ENCODE assay signal across 10 mouse cellular contexts in the genomic region with DNA sequence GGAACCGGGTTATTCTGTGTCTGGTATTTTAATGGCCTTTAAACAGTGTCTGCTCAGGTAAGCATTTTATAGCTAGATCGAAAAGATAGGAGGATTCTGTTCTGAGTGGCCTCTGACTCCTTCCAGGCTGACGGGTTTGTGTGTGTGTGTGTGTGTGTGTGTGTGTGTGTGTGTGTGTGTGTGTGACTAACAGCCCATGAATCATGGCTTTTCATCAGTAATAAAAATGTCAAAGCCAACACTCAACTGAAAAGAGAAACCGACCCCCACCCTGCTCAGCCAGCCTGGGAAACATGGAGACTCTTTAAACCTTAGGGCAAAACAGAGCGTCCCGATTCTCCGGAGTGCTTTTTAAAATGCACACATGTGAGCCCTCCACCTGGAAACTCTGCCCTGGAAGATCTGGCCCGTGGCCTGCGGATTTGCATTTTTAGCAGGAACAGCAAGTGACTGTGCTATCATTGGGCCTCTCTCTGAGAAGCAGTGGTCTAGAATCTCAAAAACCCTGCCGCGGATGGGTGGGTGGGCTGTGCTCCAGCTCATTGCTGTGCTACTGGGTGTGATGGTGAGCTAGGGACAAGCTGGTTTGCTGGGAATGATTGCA. TPM values are rescaled to one million over a fixed set of nuclear protein-coding genes. Genes with fewer than 3 reads are reported as not detected.
DNase-seq lines count a peak whose midpoint lies in the region; ATAC-seq and TF ChIP-seq lines count a peak whose summit lies in the region.
"Had no signal": no experiment of that assay in that cellular context is flagged by ENCODE, and none has a peak within 500 bp of the region (broad histone marks: within the 10 kb centered on the region; RNA-seq: fewer than 3 reads in every experiment).

No protein-coding gene starts in this region.

- H3K9ac ChIP-seq in forebrain, postnatal 0 days: no peak overlapping the region
- H3K9ac ChIP-seq in limb, embryonic 14.5 days (ENCODE audit: low read depth, low read length, severe bottlenecking): 0 out of 2 replicates have a peak overlapping the region, but pooled peaks have one; percentile 7
- H3K9ac ChIP-seq: liver, embryonic 13.5 days had no signal

- DNase-seq in forebrain, embryonic 10.5 days (ENCODE audit: extremely low spot score, low spot score): no peak
- no peak for DNase-seq in forebrain, postnatal 0 days
- DNase-seq in urinary bladder, postnatal 14 days (ENCODE audit: low spot score): peak; percentile 69
- no peak for DNase-seq in urinary bladder, adult 2 months (ENCODE audit: low spot score)
- peak; percentile 56 for DNase-seq in limb, embryonic 14.5 days (ENCODE audit: low spot score)
- peak; percentile 78 for DNase-seq in yolk sac, embryonic 10.5 days (ENCODE audit: low spot score)
- no peak for DNase-seq in left cerebral cortex, postnatal 4 days
- no peak for DNase-seq in spleen, postnatal 4 days (ENCODE audit: low spot score in 2 of 2)
- DNase-seq: liver, embryonic 13.5 days had no signal

- peaks cover 14% of the 10 kb centered on the region for H3K27me3 ChIP-seq in forebrain, embryonic 10.5 days (ENCODE audit: poor library complexity, severe bottlenecking)
- H3K27me3 ChIP-seq in forebrain, postnatal 0 days (ENCODE audit: insufficient read depth, low read length): no peaks in the 10 kb centered on the region
- H3K27me3 ChIP-seq in limb, embryonic 14.5 days (ENCODE audit: control insufficient read depth, insufficient read depth, low read length): no peaks in the 10 kb centered on the region

- no peaks in the 10 kb centered on the region for H3K9me3 ChIP-seq in forebrain, embryonic 10.5 days
- no peaks in the 10 kb centered on the region for H3K9me3 ChIP-seq in forebrain, postnatal 0 days (ENCODE audit: low read length)
- no peaks in the 10 kb centered on the region for H3K9me3 ChIP-seq in limb, embryonic 14.5 days (ENCODE audit: control insufficient read depth, low read length)
- H3K9me3 ChIP-seq: liver, embryonic 13.5 days had no signal

- TF ChIP-seq POLR2A in limb, embryonic 14.5 days (IDR thresholded peaks at IDR 0.05; ENCODE audit: borderline replicate concordance, extremely low read depth, insufficient read depth, insufficient read length): no peak

- H3K27ac ChIP-seq in forebrain, embryonic 10.5 days: peak overlapping the region; percentile 60; the same call in 1 of the 2 replicates
- no peak overlapping the region for H3K27ac ChIP-seq in forebrain, postnatal 0 days (ENCODE audit: low read depth, low read length)
- peak overlapping the region; percentile 55; the same call in 1 of the 2 replicates for H3K27ac ChIP-seq in limb, embryonic 14.5 days (replicated peaks; ENCODE audit: low read depth, low read length)
- H3K27ac ChIP-seq: liver, embryonic 13.5 days had no signal

- no peaks in the 10 kb centered on the region for H3K36me3 ChIP-seq in forebrain, embryonic 10.5 days (replicated peaks)
- H3K36me3 ChIP-seq in forebrain, postnatal 0 days (ENCODE audit: insufficient read depth): no peaks in the 10 kb centered on the region
- H3K36me3 ChIP-seq in limb, embryonic 14.5 days (ENCODE audit: control insufficient read depth, insufficient read depth, low read length): no peaks in the 10 kb centered on the region
- H3K36me3 ChIP-seq: liver, embryonic 13.5 days had no signal

- WGBS in forebrain, embryonic 10.5 days: 55% methylated on average over 11 of the region's 11 CpGs
- WGBS in forebrain, postnatal 0 days: 31% methylated on average over 11 of the region's 11 CpGs
- WGBS in limb, embryonic 14.5 days: 2% methylated on average over 11 of the region's 11 CpGs

- TF ChIP-seq CTCF in forebrain, postnatal 0 days (IDR thresholded peaks at IDR 0.05; ENCODE audit: low read depth): no peak

- no peak overlapping the region for H3K4me2 ChIP-seq in forebrain, postnatal 0 days (ENCODE audit: low read depth)
- H3K4me2 ChIP-seq in limb, embryonic 14.5 days (replicated peaks; ENCODE audit: low read depth, low read length, severe bottlenecking): peak overlapping the region; percentile 13; the same call in 1 of the 2 replicates
- H3K4me2 ChIP-seq: liver, embryonic 13.5 days had no signal

- no peak for ATAC-seq in forebrain, postnatal 0 days
- peak; percentile 35; the same call in 1 of the 2 replicates for ATAC-seq in limb, embryonic 14.5 days (ENCODE audit: low FRiP score, low read depth)

- no peak overlapping the region for H3K4me3 ChIP-seq in forebrain, embryonic 10.5 days
- H3K4me3 ChIP-seq in forebrain, postnatal 0 days (ENCODE audit: low read depth, low read length): no peak overlapping the region
- H3K4me3 ChIP-seq in limb, embryonic 14.5 days (replicated peaks; ENCODE audit: low read length): no peak overlapping the region
- H3K4me3 ChIP-seq: liver, embryonic 13.5 days had no signal

- peaks cover 34% of the 10 kb centered on the region for H3K4me1 ChIP-seq in forebrain, embryonic 10.5 days
- H3K4me1 ChIP-seq in forebrain, postnatal 0 days (ENCODE audit: insufficient read depth): no peaks in the 10 kb centered on the region
- H3K4me1 ChIP-seq in limb, embryonic 14.5 days (ENCODE audit: control insufficient read depth, insufficient read depth, low read length): peaks cover 24% of the 10 kb centered on the region

- intact Hi-C loops in left cerebral cortex, postnatal 4 days (cut with DNase I): no loop called here

RNA-seq across cellular contexts. Expression of a gene that starts 20.4 kb away (rescaled TPM):
- polyA plus RNA-seq in forebrain, embryonic 10.5 days (2016; fragmentation: Nextera tagmentation; extraction: Ambion mirVana): 124 and 126 TPM in 2 replicates
- 135 and 164 TPM in 2 replicates for total RNA-seq in forebrain, postnatal 0 days (2014; rRNA removed)
- polyA plus RNA-seq in forebrain, postnatal 0 days (2015; fragmentation: Nextera tagmentation; extraction: Ambion mirVana): 140 and 156 TPM in 2 replicates
- polyA plus RNA-seq in urinary bladder, adult 2 months (2012; rRNA removed): 106 and 124 TPM in 2 replicates
- polyA plus RNA-seq in limb, embryonic 14.5 days (2012; rRNA removed): 126 and 142 TPM in 2 replicates
- 112 and 115 TPM in 2 replicates for polyA plus RNA-seq in limb, embryonic 14.5 days (2014; fragmentation: Nextera tagmentation; extraction: Ambion mirVana)
- total RNA-seq in left cerebral cortex, postnatal 4 days (2021): 10 to 100 TPM; 87.9 to 96.9 TPM

RNA-seq across cellular contexts. Expression of a gene that starts 21.9 kb away (rescaled TPM):
- polyA plus RNA-seq in forebrain, embryonic 10.5 days (2016; fragmentation: Nextera tagmentation; extraction: Ambion mirVana): 2.6 and 4.3 TPM in 2 replicates
- 1.0 and 1.4 TPM in 2 replicates for total RNA-seq in forebrain, postnatal 0 days (2014; rRNA removed)
- 1.2 TPM in 2 replicates for polyA plus RNA-seq in forebrain, postnatal 0 days (2015; fragmentation: Nextera tagmentation; extraction: Ambion mirVana)
- polyA plus RNA-seq in urinary bladder, adult 2 months (2012; rRNA removed): 1,825 and 2,682 TPM in 2 replicates
- 50.7 and 53.7 TPM in 2 replicates for polyA plus RNA-seq in limb, embryonic 14.5 days (2012; rRNA removed)
- 59.0 and 78.6 TPM in 2 replicates for polyA plus RNA-seq in limb, embryonic 14.5 days (2014; fragmentation: Nextera tagmentation; extraction: Ambion mirVana)
- 1 to 10 TPM; 1.6 to 2.5 TPM for total RNA-seq in left cerebral cortex, postnatal 4 days (2021)

RNA-seq across cellular contexts. Expression of a gene that starts 36.9 kb away (rescaled TPM):
- 23.2 and 29.3 TPM in 2 replicates for polyA plus RNA-seq in forebrain, embryonic 10.5 days (2016; fragmentation: Nextera tagmentation; extraction: Ambion mirVana)
- total RNA-seq in forebrain, postnatal 0 days (2014; rRNA removed): 44.4 and 56.3 TPM in 2 replicates
- 17.8 and 20.6 TPM in 2 replicates for polyA plus RNA-seq in forebrain, postnatal 0 days (2015; fragmentation: Nextera tagmentation; extraction: Ambion mirVana)
- polyA plus RNA-seq in urinary bladder, adult 2 months (2012; rRNA removed): 91.1 and 102 TPM in 2 replicates
- 77.9 and 114 TPM in 2 replicates for polyA plus RNA-seq in limb, embryonic 14.5 days (2012; rRNA removed)
- 15.3 and 21.8 TPM in 2 replicates for polyA plus RNA-seq in limb, embryonic 14.5 days (2014; fragmentation: Nextera tagmentation; extraction: Ambion mirVana)
- 100 to 1,000 TPM; 131 to 143 TPM for total RNA-seq in left cerebral cortex, postnatal 4 days (2021)

RNA-seq across cellular contexts. Expression of a gene that starts 60.0 kb away (rescaled TPM):
- 2.6 and 3.4 TPM in 2 replicates for polyA plus RNA-seq in forebrain, embryonic 10.5 days (2016; fragmentation: Nextera tagmentation; extraction: Ambion mirVana)
- 136 and 170 TPM in 2 replicates for total RNA-seq in forebrain, postnatal 0 days (2014; rRNA removed)
- 123 and 186 TPM in 2 replicates for polyA plus RNA-seq in forebrain, postnatal 0 days (2015; fragmentation: Nextera tagmentation; extraction: Ambion mirVana)
- 0.31 and 0.52 TPM in 2 replicates for polyA plus RNA-seq in urinary bladder, adult 2 months (2012; rRNA removed)
- 0.16 TPM in 1 of 2 replicates, not detected in the other for polyA plus RNA-seq in limb, embryonic 14.5 days (2012; rRNA removed)
- polyA plus RNA-seq in limb, embryonic 14.5 days (2014; fragmentation: Nextera tagmentation; extraction: Ambion mirVana): not detected in 2 replicates
- 10 to 100 TPM; 29.3 to 58.0 TPM for total RNA-seq in left cerebral cortex, postnatal 4 days (2021)
- total RNA-seq: gastrocnemius, postnatal 4 days had no signal
- polyA plus RNA-seq: liver, embryonic 13.5 days had no signal

Comparison
In these comparisons a context has a peak if more than half of its experiments do, and no peak if none do; other contexts are left out.
1. DNase-seq: peak in urinary bladder, postnatal 14 days (single experiment), limb, embryonic 14.5 days (single experiment) and yolk sac, embryonic 10.5 days (single experiment); none in forebrain, embryonic 10.5 days (single experiment), forebrain, postnatal 0 days (single experiment), urinary bladder, adult 2 months (single experiment), left cerebral cortex, postnatal 4 days (single experiment) and spleen, postnatal 4 days (0 of 2).
2. RNA of a gene that starts 21.9 kb away (polyA plus RNA-seq): 1,825 to 2,682 TPM in urinary bladder, adult 2 months; 50.7 to 78.6 TPM in limb, embryonic 14.5 days, 2.6 to 4.3 TPM in forebrain, embryonic 10.5 days and 1.2 TPM in forebrain, postnatal 0 days; every median in the first group is over 10 times any median in the second.